Mouse (Mus musculus): ENCODE measurements around the gene Arhgap20. TPM values are rescaled to one million over a fixed set of nuclear protein-coding genes. Genes with fewer than 3 reads are reported as not detected.

Arhgap20 gene
- total and polyA plus RNA-seq, 3 experiments: 0.54 to 0.93 (median 0.60) TPM

DNA sequence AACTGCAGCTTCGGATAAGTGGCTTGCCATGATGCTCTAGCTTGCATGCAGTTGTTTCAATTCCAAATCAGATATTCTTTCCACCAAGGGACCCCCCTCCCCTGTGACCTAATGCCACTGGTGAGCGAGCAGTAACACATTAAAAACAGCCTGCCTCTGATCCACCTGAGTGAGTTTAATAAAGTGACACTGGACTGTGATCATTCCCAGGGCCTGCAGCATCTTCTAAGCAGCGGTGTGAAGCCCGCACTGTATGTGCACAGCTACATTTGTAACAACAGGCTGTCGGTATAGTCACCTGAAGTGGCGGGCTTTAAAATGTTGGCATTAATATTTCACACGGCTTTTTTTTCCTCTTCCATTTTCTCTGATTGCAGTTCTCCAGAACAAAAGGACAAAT, 59.4 kb downstream of the Arhgap20 start:
- H3K9ac ChIP-seq (ENCODE audit: insufficient read depth, low read depth): no peak overlapping the region
- dilution Hi-C loops (cut with MboI; ENCODE audit: extremely low pct_ligation_motif_present, extremely low pct_unique_long_range_greater_than_20kb, low sequenced_read_pairs): no loop called here
- H3K36me3 ChIP-seq (replicated peaks in 1 of 2; ENCODE audit: control insufficient read depth in 1 of 2, insufficient read depth in 1 of 2, low read length in 1 of 2): no peaks in the 10 kb centered on the region
- no peaks in the 10 kb centered on the region for H3K27me3 ChIP-seq (replicated peaks)
- no peak overlapping the region for H3K27ac ChIP-seq (ENCODE audit: insufficient read depth, low read depth)
- TF ChIP-seq CHD1 (IDR thresholded peaks at IDR 0.05; ENCODE audit: low read depth, low read length) (no peak), JUN (IDR thresholded peaks at IDR 0.05; ENCODE audit: insufficient read depth, low read depth, low read length) (no peak), USF1 (IDR thresholded peaks at IDR 0.05; ENCODE audit: low read depth, low read length) (no peak), POLR2AphosphoS2 (IDR thresholded peaks at IDR 0.05; ENCODE audit: low read depth, low read length) (no peak), RAD21 (IDR thresholded peaks at IDR 0.05; ENCODE audit: low read depth, low read length) (no peak), NELFE (IDR thresholded peaks at IDR 0.05; ENCODE audit: low read depth, low read length) (no peak), CHD2 (IDR thresholded peaks at IDR 0.05; ENCODE audit: low read length) (no peak), ELF1 (IDR thresholded peaks at IDR 0.05; ENCODE audit: low read depth, low read length) (no peak), TBP (conservative IDR thresholded peaks at IDR 0.05; ENCODE audit: low read depth, low read length) (no peak), JUND (conservative IDR thresholded peaks at IDR 0.05; ENCODE audit: low read depth, low read length) (no peak), SMC3 (IDR thresholded peaks at IDR 0.05; ENCODE audit: low read depth, low read length) (no peak), HCFC1 (IDR thresholded peaks at IDR 0.05; ENCODE audit: low read depth, low read length) (no peak), MEF2A (IDR thresholded peaks at IDR 0.05; ENCODE audit: borderline replicate concordance, low read depth, low read length) (no peak), KAT2A (IDR thresholded peaks at IDR 0.05; ENCODE audit: insufficient replicate concordance, low read length) (no peak), RCOR1 (conservative IDR thresholded peaks at IDR 0.05; ENCODE audit: low read depth, low read length) (no peak), ZKSCAN1 (IDR thresholded peaks at IDR 0.05; ENCODE audit: borderline replicate concordance, low read depth, low read length) (no peak), MYC (IDR thresholded peaks at IDR 0.05; ENCODE audit: low read depth, low read length) (no peak), MAFK (IDR thresholded peaks at IDR 0.05; ENCODE audit: insufficient replicate concordance, low read length) (no peak), ZMIZ1 (IDR thresholded peaks at IDR 0.05; ENCODE audit: low read depth, low read length) (no peak), ETS1 (conservative IDR thresholded peaks at IDR 0.05; ENCODE audit: low read depth, low read length) (no peak)
- H3K4me3 ChIP-seq (replicated peaks in 1 of 3; ENCODE audit: low read depth in 2 of 3, low read length in 2 of 3, poor library complexity in 1 of 3): no peak overlapping the region
- DNase-seq (ENCODE audit: extremely low read depth): no peak
- H3K4me2 ChIP-seq (ENCODE audit: insufficient read depth, low read depth, poor library complexity, severe bottlenecking): no peak overlapping the region
- no peaks in the 10 kb centered on the region for H3K4me1 ChIP-seq (ENCODE audit: control insufficient read depth in 1 of 2, insufficient read depth in 2 of 2)
- H3K79me2 ChIP-seq (replicated peaks; ENCODE audit: control insufficient read depth, extremely low read depth, insufficient read depth, poor library complexity, severe bottlenecking): no peaks in the 10 kb centered on the region
- in situ Hi-C loops (cut with MboI; ENCODE audit: low pct_ligation_motif_present, low pct_unique_long_range_greater_than_20kb, low sequenced_read_pairs): no loop called here
- H3K9me3 ChIP-seq (replicated peaks; ENCODE audit: low read length): no peaks in the 10 kb centered on the region

DNA sequence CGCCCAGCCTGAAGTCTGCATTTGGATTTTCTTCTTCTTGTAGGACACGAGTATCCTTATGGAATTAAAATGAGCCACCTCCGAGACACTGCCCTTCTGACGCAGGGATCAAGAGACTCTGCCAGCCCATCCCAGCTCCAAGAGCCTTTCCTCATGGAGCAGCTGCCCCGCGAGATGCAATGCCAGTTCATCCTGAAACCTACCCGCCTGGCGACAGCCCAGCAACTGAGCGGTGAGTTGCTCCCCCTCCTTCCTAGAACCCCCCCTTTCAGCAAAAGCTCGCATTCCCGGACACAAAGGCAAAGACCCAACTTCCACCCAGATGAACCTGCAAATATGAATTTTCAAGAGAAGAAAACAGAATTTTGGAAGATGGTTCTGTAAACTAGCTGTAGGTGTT, 66.5 kb downstream of the Arhgap20 start:
- H3K9me3 ChIP-seq (replicated peaks; ENCODE audit: low read length): no peaks in the 10 kb centered on the region
- H3K36me3 ChIP-seq (replicated peaks in 1 of 2; ENCODE audit: control insufficient read depth in 1 of 2, insufficient read depth in 1 of 2, low read length in 1 of 2): no peaks in the 10 kb centered on the region
- no peak overlapping the region for H3K27ac ChIP-seq (ENCODE audit: insufficient read depth, low read depth)
- dilution Hi-C loops (cut with MboI; ENCODE audit: extremely low pct_ligation_motif_present, extremely low pct_unique_long_range_greater_than_20kb, low sequenced_read_pairs): no loop called here
- H3K4me2 ChIP-seq (ENCODE audit: insufficient read depth, low read depth, poor library complexity, severe bottlenecking): no peak overlapping the region
- in situ Hi-C loops (cut with MboI; ENCODE audit: low pct_ligation_motif_present, low pct_unique_long_range_greater_than_20kb, low sequenced_read_pairs): no loop called here
- H3K4me3 ChIP-seq (replicated peaks in 1 of 3; ENCODE audit: low read depth in 2 of 3, low read length in 2 of 3, poor library complexity in 1 of 3): no peak overlapping the region
- no peaks in the 10 kb centered on the region for H3K4me1 ChIP-seq (ENCODE audit: control insufficient read depth in 1 of 2, insufficient read depth in 2 of 2)
- no peaks in the 10 kb centered on the region for H3K79me2 ChIP-seq (replicated peaks; ENCODE audit: control insufficient read depth, extremely low read depth, insufficient read depth, poor library complexity, severe bottlenecking)
- no peak overlapping the region for H3K9ac ChIP-seq (ENCODE audit: insufficient read depth, low read depth)
- TF ChIP-seq USF2 (conservative IDR thresholded peaks at IDR 0.05; ENCODE audit: low read depth, low read length) (no peak), TCF12 (IDR thresholded peaks at IDR 0.05; ENCODE audit: low read depth, low read length) (no peak), BHLHE40 (IDR thresholded peaks at IDR 0.05; ENCODE audit: low read depth, low read length) (no peak), GABPA (IDR thresholded peaks at IDR 0.05; ENCODE audit: insufficient replicate concordance, low read depth, low read length) (no peak), EP300 (IDR thresholded peaks at IDR 0.05; ENCODE audit: low read length) (no peak), ETS1 (conservative IDR thresholded peaks at IDR 0.05; ENCODE audit: low read depth, low read length) (no peak), MXI1 (IDR thresholded peaks at IDR 0.05; ENCODE audit: low read depth, low read length) (no peak), RCOR1 (conservative IDR thresholded peaks at IDR 0.05; ENCODE audit: low read depth, low read length) (no peak), MEF2A (IDR thresholded peaks at IDR 0.05; ENCODE audit: borderline replicate concordance, low read depth, low read length) (no peak), MAX (IDR thresholded peaks at IDR 0.05; ENCODE audit: low read length) (no peak), USF1 (IDR thresholded peaks at IDR 0.05; ENCODE audit: low read depth, low read length) (no peak)
- no peak for DNase-seq (ENCODE audit: extremely low read depth)
- H3K27me3 ChIP-seq (replicated peaks): no peaks in the 10 kb centered on the region

Data from CH12.LX (cell line).